Mouse (Mus musculus): Measurements from ENCODE around the gene Adprm. TPM values are rescaled to one million over a fixed set of nuclear protein-coding genes. Genes with fewer than 3 reads are reported as not detected.
A peak's percentile ranks its signal among the peaks of the same experiment; 100 is the strongest.
"Not testable (repeated sequence)": the region's sequence is repeated elsewhere in the genome, so short reads cannot be mapped to it uniquely, and the experiment has no call there.

Adprm gene
- polyA plus RNA-seq, 1 experiment = 12.4 TPM

- peaks cover 20% of the 10 kb centered on the region for H3K36me3 ChIP-seq (ENCODE audit: control insufficient read depth, insufficient read depth)
- no peak for TF ChIP-seq MYOG (IDR thresholded peaks at IDR 0.05; ENCODE audit: control insufficient read depth, extremely low read depth, insufficient read length)
- H3K27me3 ChIP-seq (ENCODE audit: control insufficient read depth, insufficient read depth, insufficient read length) = no peaks in the 10 kb centered on the region
- no peaks in the 10 kb centered on the region for H3K79me2 ChIP-seq (ENCODE audit: control insufficient read depth, insufficient read depth)
- H3K4me3 ChIP-seq (ENCODE audit: insufficient read depth, poor library complexity, severe bottlenecking) = no peak overlapping the region
- no peaks in the 10 kb centered on the region for H3K79me3 ChIP-seq (ENCODE audit: low read depth)
- H3ac ChIP-seq (ENCODE audit: control insufficient read depth, insufficient read length, low read depth) = no peak overlapping the region
Measured at GRCm38 (mm10) chr11:67034775-67035485, 17.5 kb downstream of the Adprm start.

GRCm38 (mm10) chr11:67031603-67031915 is 20.8 kb downstream of the Adprm start:
- no peaks in the 10 kb centered on the region for H3K79me2 ChIP-seq (ENCODE audit: control insufficient read depth, insufficient read depth)
- no peaks in the 10 kb centered on the region for H3K79me3 ChIP-seq (ENCODE audit: low read depth)
- H3K27me3 ChIP-seq (ENCODE audit: control insufficient read depth, insufficient read depth, insufficient read length) = no peaks in the 10 kb centered on the region
- no peak overlapping the region for H3K4me3 ChIP-seq (ENCODE audit: insufficient read depth, poor library complexity, severe bottlenecking)
- no peak overlapping the region for H3ac ChIP-seq (ENCODE audit: control insufficient read depth, insufficient read length, low read depth)
- TF ChIP-seq MAX (IDR thresholded peaks at IDR 0.05) (no peak), MYOD1 (IDR thresholded peaks at IDR 0.05; ENCODE audit: control insufficient read depth, insufficient read length, low read depth) (no peak), MYOG (IDR thresholded peaks at IDR 0.05; ENCODE audit: control insufficient read depth, extremely low read depth, insufficient read length) (no peak), FOSL1 (IDR thresholded peaks at IDR 0.05; ENCODE audit: insufficient read depth, low read length, poor library complexity, severe bottlenecking) (no peak), USF1 (IDR thresholded peaks at IDR 0.05; ENCODE audit: low read depth) (no peak), CTCF (IDR thresholded peaks at IDR 0.05; ENCODE audit: control insufficient read depth, insufficient read depth, insufficient read length) (no peak), CEBPB (IDR thresholded peaks at IDR 0.05; ENCODE audit: low read depth) (no peak)
- no peaks in the 10 kb centered on the region for H3K36me3 ChIP-seq (ENCODE audit: control insufficient read depth, insufficient read depth)

- Histone ChIP-seq H3K27me3 (ENCODE audit: control insufficient read depth, insufficient read depth, insufficient read length) (no peaks in the 10 kb centered on the region), H3ac (ENCODE audit: control insufficient read depth, insufficient read length, low read depth) (no peak overlapping the region), H3K79me2 (ENCODE audit: control insufficient read depth, insufficient read depth) (no peaks in the 10 kb centered on the region), H3K36me3 (ENCODE audit: control insufficient read depth, insufficient read depth) (no peaks in the 10 kb centered on the region), H3K79me3 (ENCODE audit: low read depth) (no peaks in the 10 kb centered on the region), H3K4me3 (ENCODE audit: insufficient read depth, poor library complexity, severe bottlenecking) (no peak overlapping the region)
- no peak for TF ChIP-seq CTCF (IDR thresholded peaks at IDR 0.05; ENCODE audit: control insufficient read depth, insufficient read depth, insufficient read length)
- TF ChIP-seq MYOG (IDR thresholded peaks at IDR 0.05; ENCODE audit: control insufficient read depth, extremely low read depth, insufficient read length) = no peak
- no peak for TF ChIP-seq FOSL1 (IDR thresholded peaks at IDR 0.05; ENCODE audit: insufficient read depth, low read length, poor library complexity, severe bottlenecking)
- TF ChIP-seq USF1 (IDR thresholded peaks at IDR 0.05; ENCODE audit: low read depth) = no peak
- no peak for TF ChIP-seq CEBPB (IDR thresholded peaks at IDR 0.05; ENCODE audit: low read depth)
- TF ChIP-seq MYOD1 (IDR thresholded peaks at IDR 0.05; ENCODE audit: control insufficient read depth, insufficient read length, low read depth) = no peak
- no peak for TF ChIP-seq MAX (IDR thresholded peaks at IDR 0.05)
Measured at GRCm38 (mm10) chr11:67030904-67031602, 21.3 kb downstream of the Adprm start.

GRCm38 (mm10) chr11:67024867-67025477 is 27.4 kb downstream of the Adprm start, which contains the start of gene Tmem220:
Gene Tmem220 (plus strand): TSS chr11:67025154.
- H3K36me3 ChIP-seq (ENCODE audit: control insufficient read depth, insufficient read depth) = no peaks in the 10 kb centered on the region
- H3K27me3 ChIP-seq (ENCODE audit: control insufficient read depth, insufficient read depth, insufficient read length) = no peaks in the 10 kb centered on the region
- no peaks in the 10 kb centered on the region for H3K79me2 ChIP-seq (ENCODE audit: control insufficient read depth, insufficient read depth)
- H3K79me3 ChIP-seq (ENCODE audit: low read depth) = no peaks in the 10 kb centered on the region
- TF ChIP-seq MAX (IDR thresholded peaks at IDR 0.05) = peak; percentile 40
- no peak for TF ChIP-seq USF1 (IDR thresholded peaks at IDR 0.05; ENCODE audit: low read depth)
- peak; percentile 66 for TF ChIP-seq CTCF (IDR thresholded peaks at IDR 0.05; ENCODE audit: control insufficient read depth, insufficient read depth, insufficient read length)
- H3ac ChIP-seq (ENCODE audit: control insufficient read depth, insufficient read length, low read depth) = peak within 1 kb of the TSS; percentile 31
- no peak within 1 kb of the TSS for H3K4me3 ChIP-seq (ENCODE audit: insufficient read depth, poor library complexity, severe bottlenecking)

- H3K27me3 ChIP-seq (ENCODE audit: control insufficient read depth, insufficient read depth, insufficient read length) = no peaks in the 10 kb centered on the region
- H3K4me3 ChIP-seq (ENCODE audit: insufficient read depth, poor library complexity, severe bottlenecking) = no peak overlapping the region
- TF ChIP-seq FOSL1 (IDR thresholded peaks at IDR 0.05; ENCODE audit: insufficient read depth, low read length, poor library complexity, severe bottlenecking) = no peak
- no peak for TF ChIP-seq CEBPB (IDR thresholded peaks at IDR 0.05; ENCODE audit: low read depth)
- TF ChIP-seq MYOD1 (IDR thresholded peaks at IDR 0.05; ENCODE audit: control insufficient read depth, insufficient read length, low read depth) = no peak
- no peak for TF ChIP-seq CTCF (IDR thresholded peaks at IDR 0.05; ENCODE audit: control insufficient read depth, insufficient read depth, insufficient read length)
- TF ChIP-seq USF1 (IDR thresholded peaks at IDR 0.05; ENCODE audit: low read depth) = no peak
- no peak for TF ChIP-seq MYOG (IDR thresholded peaks at IDR 0.05; ENCODE audit: control insufficient read depth, extremely low read depth, insufficient read length)
- TF ChIP-seq MAX (IDR thresholded peaks at IDR 0.05) = no peak
- H3K36me3 ChIP-seq (ENCODE audit: control insufficient read depth, insufficient read depth) = no peaks in the 10 kb centered on the region
- H3K79me2 ChIP-seq (ENCODE audit: control insufficient read depth, insufficient read depth) = no peaks in the 10 kb centered on the region
- H3K79me3 ChIP-seq (ENCODE audit: low read depth) = no peaks in the 10 kb centered on the region
- no peak overlapping the region for H3ac ChIP-seq (ENCODE audit: control insufficient read depth, insufficient read length, low read depth)
Measured at GRCm38 (mm10) chr11:67023802-67024340, 28.5 kb downstream of the Adprm start.

- not testable (repeated sequence) for H3K36me3 ChIP-seq (ENCODE audit: control insufficient read depth, insufficient read depth); H3K79me3 ChIP-seq (ENCODE audit: low read depth); H3K27me3 ChIP-seq (ENCODE audit: control insufficient read depth, insufficient read depth, insufficient read length); H3ac ChIP-seq (ENCODE audit: control insufficient read depth, insufficient read length, low read depth); H3K79me2 ChIP-seq (ENCODE audit: control insufficient read depth, insufficient read depth); H3K4me3 ChIP-seq (ENCODE audit: insufficient read depth, poor library complexity, severe bottlenecking)
Measured at GRCm38 (mm10) chr11:67023191-67023590, 29.2 kb downstream of the Adprm start.
